Mouse (Mus musculus) bone marrow macrophage, adult 2 months (primary cell): Measurements from ENCODE around the gene Thada.

Experiments
- CTCF ChIP-seq: IDR thresholded peaks from 2 replicates; pipeline ENCODE4 v1.5.1; 2012; ENCODE audit warnings: low read depth, mild to moderate bottlenecking, low read length, moderate library complexity
- POLR2A ChIP-seq: IDR thresholded peaks from 2 replicates; pipeline ENCODE4 v1.6.1; 2012; ENCODE audit warnings: mild to moderate bottlenecking, low read depth, low read length, borderline replicate concordance

DNA sequence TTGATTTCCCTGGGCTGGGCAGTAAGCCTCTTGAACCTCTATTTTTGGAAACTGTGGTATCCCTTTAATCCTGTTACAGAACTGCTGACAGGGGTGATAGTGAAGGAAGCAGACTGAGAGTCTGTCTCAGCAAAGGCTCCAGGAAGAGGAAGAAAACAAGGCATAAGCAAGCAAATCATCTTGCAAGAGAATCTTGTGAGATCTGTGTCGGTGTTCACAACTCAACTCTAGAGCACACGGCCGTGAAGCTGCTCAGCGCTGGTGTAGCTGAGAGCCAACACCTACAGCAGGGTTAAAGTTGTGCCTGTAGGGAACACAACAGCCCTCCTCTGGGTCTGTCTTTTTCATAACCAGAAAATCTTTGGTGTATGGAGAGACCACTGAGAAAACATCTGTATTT is 172.8 kb downstream of the Thada start:
- TF ChIP-seq POLR2A (no peak), CTCF (no peak)
